Comparison of ENCODE assay signal across 17 mouse cellular contexts in the genomic region with DNA sequence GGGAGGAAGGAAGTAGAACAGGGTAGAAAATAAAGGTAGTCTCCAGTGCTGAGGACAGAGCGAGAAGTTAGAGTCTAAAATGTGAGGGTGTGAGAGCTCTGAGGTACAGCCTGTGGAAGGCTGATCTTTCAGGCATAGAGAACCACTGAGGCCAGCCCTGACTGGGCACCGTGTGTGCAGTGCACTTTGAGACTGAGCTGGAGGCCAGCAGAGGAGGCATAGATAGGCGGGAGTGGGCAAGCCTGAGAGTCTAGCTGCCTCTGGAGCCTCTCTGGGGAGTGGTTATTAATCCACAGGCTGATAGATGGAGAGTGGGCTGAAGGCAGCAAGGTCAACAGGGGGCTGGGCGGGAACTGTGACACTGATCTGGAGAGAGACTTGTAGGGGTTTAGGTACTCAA. TPM values are rescaled to one million over a fixed set of nuclear protein-coding genes. Genes with fewer than 3 reads are reported as not detected.
A peak's percentile ranks its signal among the peaks of the same experiment; 100 is the strongest.
DNase-seq lines count a peak whose midpoint lies in the region; ATAC-seq and TF ChIP-seq lines count a peak whose summit lies in the region.
"Had no signal": no experiment of that assay in that cellular context is flagged by ENCODE, and none has a peak within 500 bp of the region (broad histone marks: within the 10 kb centered on the region; RNA-seq: fewer than 3 reads in every experiment).

No protein-coding gene starts in this region.

- no peak overlapping the region for H3K4me3 ChIP-seq in midbrain, embryonic 10.5 days
- H3K4me3 ChIP-seq in midbrain, embryonic 11.5 days (ENCODE audit: low read depth, low read length), result no peak overlapping the region
- no peak overlapping the region for H3K4me3 ChIP-seq in embryonic facial prominence, embryonic 10.5 days
- H3K4me3 ChIP-seq in intestine, postnatal 0 days (ENCODE audit: low read depth, low read length), result no peak overlapping the region
- H3K4me3 ChIP-seq: layer of hippocampus, adult 2 months; myocyte had no signal

- H3K9me3 ChIP-seq in midbrain, embryonic 10.5 days (replicated peaks), result no peaks in the 10 kb centered on the region
- H3K9me3 ChIP-seq in midbrain, embryonic 11.5 days (ENCODE audit: control insufficient read depth, low read length), result no peaks in the 10 kb centered on the region
- H3K9me3 ChIP-seq in embryonic facial prominence, embryonic 10.5 days, result no peaks in the 10 kb centered on the region
- no peaks in the 10 kb centered on the region for H3K9me3 ChIP-seq in intestine, postnatal 0 days (ENCODE audit: control insufficient read depth)
- H3K9me3 ChIP-seq: hindbrain, embryonic 15.5 days had no signal

- H3K4me2 ChIP-seq in midbrain, embryonic 11.5 days, result no peak overlapping the region
- H3K4me2 ChIP-seq in intestine, postnatal 0 days (replicated peaks; ENCODE audit: low read depth), result no peak overlapping the region

- peaks cover 11% of the 10 kb centered on the region for H3K36me3 ChIP-seq in midbrain, embryonic 10.5 days
- no peaks in the 10 kb centered on the region for H3K36me3 ChIP-seq in midbrain, embryonic 11.5 days (ENCODE audit: control insufficient read depth, insufficient read depth, low read length)
- H3K36me3 ChIP-seq in embryonic facial prominence, embryonic 10.5 days (replicated peaks), result peaks cover 11% of the 10 kb centered on the region
- H3K36me3 ChIP-seq in intestine, postnatal 0 days (ENCODE audit: control insufficient read depth, insufficient read depth), result 0 out of 2 replicates have a peak, but pooled peaks cover 4% of the 10 kb centered on the region
- H3K36me3 ChIP-seq: hindbrain, embryonic 15.5 days had no signal

- H3K4me1 ChIP-seq in midbrain, embryonic 10.5 days, result peaks cover 57% of the 10 kb centered on the region
- H3K4me1 ChIP-seq in midbrain, embryonic 11.5 days (ENCODE audit: control insufficient read depth, insufficient read depth, low read length), result peaks cover 25% of the 10 kb centered on the region
- peaks cover 43% of the 10 kb centered on the region for H3K4me1 ChIP-seq in embryonic facial prominence, embryonic 10.5 days
- H3K4me1 ChIP-seq in intestine, postnatal 0 days (replicated peaks; ENCODE audit: control insufficient read depth, insufficient read depth, low read length), result peaks cover 8% of the 10 kb centered on the region; the same call in 1 of the 2 replicates

- TF ChIP-seq CTCF in intestine, postnatal 0 days (IDR thresholded peaks at IDR 0.05; ENCODE audit: low read depth), result no peak

- H3K9ac ChIP-seq in midbrain, embryonic 11.5 days (ENCODE audit: low read length), result no peak overlapping the region
- no peak overlapping the region for H3K9ac ChIP-seq in intestine, postnatal 0 days (ENCODE audit: low read depth, low read length)

- peak overlapping the region; percentile 98; the same call in 1 of the 2 replicates for H3K27ac ChIP-seq in midbrain, embryonic 10.5 days (replicated peaks)
- no peak overlapping the region for H3K27ac ChIP-seq in midbrain, embryonic 11.5 days (ENCODE audit: low read depth, low read length)
- H3K27ac ChIP-seq in embryonic facial prominence, embryonic 10.5 days (replicated peaks), result peak overlapping the region; percentile 99; the same call in 1 of the 2 replicates
- H3K27ac ChIP-seq in intestine, postnatal 0 days (ENCODE audit: low read depth, low read length), result peak overlapping the region; percentile 70

- DNase-seq in heart, adult 11 months, result peak; percentile 89
- DNase-seq in heart, adult 18-20 months, result no peak
- no peak for DNase-seq in midbrain, embryonic 10.5 days (ENCODE audit: low spot score)
- DNase-seq in midbrain, embryonic 11.5 days (ENCODE audit: low spot score, missing footprints), result no peak
- DNase-seq in embryonic facial prominence, embryonic 10.5 days (ENCODE audit: low spot score), result no peak
- DNase-seq in kidney, adult 11 months, result no peak
- DNase-seq: cerebellum, adult 2 months; gastrocnemius, postnatal 25 days; heart, postnatal 10 days; kidney, adult 8-10 months; kidney, postnatal 14 days; layer of hippocampus, postnatal 36 days; liver had no signal

- no peaks in the 10 kb centered on the region for H3K27me3 ChIP-seq in midbrain, embryonic 10.5 days (ENCODE audit: low read depth, poor library complexity, severe bottlenecking)
- no peaks in the 10 kb centered on the region for H3K27me3 ChIP-seq in midbrain, embryonic 11.5 days (ENCODE audit: control insufficient read depth, insufficient read depth, low read length)
- no peaks in the 10 kb centered on the region for H3K27me3 ChIP-seq in embryonic facial prominence, embryonic 10.5 days (replicated peaks; ENCODE audit: low read depth, poor library complexity, severe bottlenecking)
- no peaks in the 10 kb centered on the region for H3K27me3 ChIP-seq in intestine, postnatal 0 days (replicated peaks; ENCODE audit: control insufficient read depth, insufficient read depth, low read length)
- H3K27me3 ChIP-seq: hindbrain, embryonic 15.5 days had no signal

- ATAC-seq in midbrain, embryonic 11.5 days (ENCODE audit: low FRiP score), result no peak
- ATAC-seq in intestine, postnatal 0 days, result peak; percentile 60

- 74% methylated on average over 4 of the region's 4 CpGs for WGBS in midbrain, embryonic 10.5 days
- WGBS in midbrain, embryonic 11.5 days, result 66% methylated on average over 4 of the region's 4 CpGs
- WGBS in embryonic facial prominence, embryonic 10.5 days, result 69% methylated on average over 4 of the region's 4 CpGs
- WGBS in intestine, postnatal 0 days, result 42% methylated on average over 4 of the region's 4 CpGs

RNA-seq across cellular contexts. Expression of a gene that starts 1.7 kb away (rescaled TPM):
- total RNA-seq in heart, adult 18-20 months (2021), result 10 to 100 TPM; 16.7 to 24.8 TPM
- 89.0 and 105 TPM in 2 replicates for polyA plus RNA-seq in midbrain, embryonic 10.5 days (2016; fragmentation: Nextera tagmentation; extraction: Ambion mirVana)
- polyA plus RNA-seq in midbrain, embryonic 11.5 days (2014; fragmentation: Nextera tagmentation; extraction: Ambion mirVana), result 104 and 109 TPM in 2 replicates
- polyA plus RNA-seq in embryonic facial prominence, embryonic 10.5 days (2016; fragmentation: Nextera tagmentation; extraction: Ambion mirVana), result 94.0 and 103 TPM in 2 replicates
- 28.1 and 31.4 TPM in 2 replicates for polyA plus RNA-seq in intestine, postnatal 0 days (2015; fragmentation: Nextera tagmentation; extraction: Ambion mirVana)

RNA-seq across cellular contexts. Expression of a gene that starts 26.3 kb away (rescaled TPM):
- 1 to 10 TPM; 8.6 to 9.6 TPM for total RNA-seq in heart, adult 18-20 months (2021)
- polyA plus RNA-seq in midbrain, embryonic 10.5 days (2016; fragmentation: Nextera tagmentation; extraction: Ambion mirVana), result 14.5 and 17.3 TPM in 2 replicates
- 8.3 and 9.2 TPM in 2 replicates for polyA plus RNA-seq in midbrain, embryonic 11.5 days (2014; fragmentation: Nextera tagmentation; extraction: Ambion mirVana)
- 14.8 and 15.0 TPM in 2 replicates for polyA plus RNA-seq in embryonic facial prominence, embryonic 10.5 days (2016; fragmentation: Nextera tagmentation; extraction: Ambion mirVana)
- polyA plus RNA-seq in intestine, postnatal 0 days (2015; fragmentation: Nextera tagmentation; extraction: Ambion mirVana), result 5.4 and 6.8 TPM in 2 replicates

RNA-seq across cellular contexts. Expression of a gene that starts 44.2 kb away (rescaled TPM):
- under 1 TPM in 1 of 2 experiments, not detected in 1; 0.03 TPM for total RNA-seq in heart, adult 18-20 months (2021)
- 3.1 and 5.0 TPM in 2 replicates for polyA plus RNA-seq in midbrain, embryonic 10.5 days (2016; fragmentation: Nextera tagmentation; extraction: Ambion mirVana)
- polyA plus RNA-seq in midbrain, embryonic 11.5 days (2014; fragmentation: Nextera tagmentation; extraction: Ambion mirVana), result 5.4 and 6.4 TPM in 2 replicates
- 1.6 and 1.7 TPM in 2 replicates for polyA plus RNA-seq in embryonic facial prominence, embryonic 10.5 days (2016; fragmentation: Nextera tagmentation; extraction: Ambion mirVana)
- polyA plus RNA-seq in intestine, postnatal 0 days (2015; fragmentation: Nextera tagmentation; extraction: Ambion mirVana), result 0.40 and 0.93 TPM in 2 replicates
